ENCODE assay signal across 15 mouse cellular contexts in the genomic region with DNA sequence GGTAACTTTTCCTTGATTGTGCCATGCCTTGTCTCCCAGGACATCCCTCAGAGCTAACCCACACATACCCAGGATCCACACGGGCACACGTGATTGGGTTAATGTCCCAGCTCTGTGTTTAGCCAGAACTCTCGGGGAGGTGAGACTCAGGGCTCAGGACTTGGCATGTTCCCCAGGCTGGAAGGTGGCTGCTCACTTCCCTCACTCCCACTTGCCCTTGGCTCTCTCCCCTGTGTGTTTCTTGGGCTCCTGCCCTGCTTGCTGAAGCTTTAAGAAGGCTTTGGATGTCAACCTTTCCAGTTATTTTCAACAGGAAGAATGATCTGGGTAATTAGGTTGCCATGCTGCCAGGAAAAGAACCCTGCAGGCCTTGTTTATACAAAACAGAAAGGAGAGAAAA. TPM values are rescaled to one million over a fixed set of nuclear protein-coding genes. Genes with fewer than 3 reads are reported as not detected.
A peak's percentile ranks its signal among the peaks of the same experiment; 100 is the strongest.
DNase-seq lines count a peak whose midpoint lies in the region; ATAC-seq and TF ChIP-seq lines count a peak whose summit lies in the region.
"Had no signal": no experiment of that assay in that cellular context is flagged by ENCODE, and none has a peak within 500 bp of the region (broad histone marks: within the 10 kb centered on the region; RNA-seq: fewer than 3 reads in every experiment).

No protein-coding gene starts in this region.

- DNase-seq in adrenal gland, postnatal 14 days: peak; percentile 35
- DNase-seq in adrenal gland, adult 8-10 months: no peak
- DNase-seq in midbrain, postnatal 0 days (ENCODE audit: low spot score): peak; percentile 58
- peak; percentile 85 to 92 for DNase-seq in cerebellum, postnatal 25 days
- DNase-seq in limb, embryonic 14.5 days (ENCODE audit: low spot score): peak; percentile 50
- DNase-seq in natural killer cell, adult 2 months (ENCODE audit: low spot score in 2 of 2): no peak
- DNase-seq in frontal cortex, postnatal 14 days (ENCODE audit: low spot score in 2 of 2): no peak
- DNase-seq: gastrocnemius, postnatal 36 days; lung, embryonic 14.5 days; right cerebral cortex, postnatal 14 days had no signal

- no peaks in the 10 kb centered on the region for H3K9me3 ChIP-seq in midbrain, postnatal 0 days (ENCODE audit: low read length)
- H3K9me3 ChIP-seq in midbrain, embryonic 16.5 days (replicated peaks; ENCODE audit: control insufficient read depth, low read length, poor library complexity, severe bottlenecking): no peaks in the 10 kb centered on the region
- H3K9me3 ChIP-seq in limb, embryonic 14.5 days (ENCODE audit: control insufficient read depth, low read length): no peaks in the 10 kb centered on the region
- H3K9me3 ChIP-seq: forebrain, embryonic 10.5 days; neural tube, embryonic 12.5 days had no signal

- ATAC-seq in midbrain, postnatal 0 days (ENCODE audit: low FRiP score): no peak
- ATAC-seq in midbrain, embryonic 16.5 days: no peak
- peak; percentile 37; the same call in 1 of the 2 replicates for ATAC-seq in limb, embryonic 14.5 days (ENCODE audit: low FRiP score, low read depth)
- ATAC-seq: intestine, postnatal 0 days had no signal

- no peak overlapping the region for H3K4me3 ChIP-seq in midbrain, postnatal 0 days (ENCODE audit: low read depth, low read length)
- H3K4me3 ChIP-seq in midbrain, embryonic 16.5 days (ENCODE audit: low read depth, low read length): no peak overlapping the region
- H3K4me3 ChIP-seq in limb, embryonic 14.5 days (replicated peaks; ENCODE audit: low read length): no peak overlapping the region
- H3K4me3 ChIP-seq: forebrain, embryonic 10.5 days; megakaryocyte, embryonic 14.5 days; neural tube, embryonic 12.5 days had no signal

- no peak for TF ChIP-seq POLR2A in limb, embryonic 14.5 days (IDR thresholded peaks at IDR 0.05; ENCODE audit: borderline replicate concordance, extremely low read depth, insufficient read depth, insufficient read length)

- no peaks in the 10 kb centered on the region for H3K4me1 ChIP-seq in midbrain, postnatal 0 days (ENCODE audit: insufficient read depth, low read length)
- H3K4me1 ChIP-seq in midbrain, embryonic 16.5 days (ENCODE audit: control insufficient read depth, insufficient read depth, low read length): no peaks in the 10 kb centered on the region
- H3K4me1 ChIP-seq in limb, embryonic 14.5 days (ENCODE audit: control insufficient read depth, insufficient read depth, low read length): peaks cover 20% of the 10 kb centered on the region
- H3K4me1 ChIP-seq: forebrain, embryonic 10.5 days; neural tube, embryonic 12.5 days had no signal

- H3K27ac ChIP-seq in midbrain, postnatal 0 days (ENCODE audit: low read depth, low read length): no peak overlapping the region
- no peak overlapping the region for H3K27ac ChIP-seq in midbrain, embryonic 16.5 days (ENCODE audit: low read length)
- H3K27ac ChIP-seq in limb, embryonic 14.5 days (replicated peaks; ENCODE audit: low read depth, low read length): 0 out of 2 replicates have a peak overlapping the region, but pooled peaks have one; percentile 4
- H3K27ac ChIP-seq: forebrain, embryonic 10.5 days; neural tube, embryonic 12.5 days had no signal

- no peak overlapping the region for H3K9ac ChIP-seq in midbrain, postnatal 0 days (replicated peaks; ENCODE audit: low read length, poor library complexity, severe bottlenecking)
- H3K9ac ChIP-seq in midbrain, embryonic 16.5 days (ENCODE audit: low read depth, low read length): no peak overlapping the region
- H3K9ac ChIP-seq in limb, embryonic 14.5 days (ENCODE audit: low read depth, low read length, severe bottlenecking): no peak overlapping the region
- H3K9ac ChIP-seq: lung, embryonic 14.5 days; neural tube, embryonic 12.5 days had no signal

- 66% methylated on average over 3 of the region's 3 CpGs for WGBS in midbrain, postnatal 0 days
- 77% methylated on average over 3 of the region's 3 CpGs for WGBS in midbrain, embryonic 16.5 days
- 38% methylated on average over 3 of the region's 3 CpGs for WGBS in limb, embryonic 14.5 days

- no peak for TF ChIP-seq CTCF in midbrain, postnatal 0 days (IDR thresholded peaks at IDR 0.05)

- no peaks in the 10 kb centered on the region for H3K27me3 ChIP-seq in midbrain, postnatal 0 days (ENCODE audit: insufficient read depth, low read length)
- H3K27me3 ChIP-seq in midbrain, embryonic 16.5 days (ENCODE audit: control insufficient read depth, insufficient read depth, low read depth, low read length): no peaks in the 10 kb centered on the region
- H3K27me3 ChIP-seq in limb, embryonic 14.5 days (ENCODE audit: control insufficient read depth, insufficient read depth, low read length): no peaks in the 10 kb centered on the region
- H3K27me3 ChIP-seq: neural tube, embryonic 12.5 days had no signal

- no peaks in the 10 kb centered on the region for H3K36me3 ChIP-seq in midbrain, postnatal 0 days (ENCODE audit: insufficient read depth, low read length)
- no peaks in the 10 kb centered on the region for H3K36me3 ChIP-seq in midbrain, embryonic 16.5 days (ENCODE audit: control insufficient read depth, insufficient read depth, low read length)
- H3K36me3 ChIP-seq in limb, embryonic 14.5 days (ENCODE audit: control insufficient read depth, insufficient read depth, low read length): no peaks in the 10 kb centered on the region
- H3K36me3 ChIP-seq: forebrain, embryonic 10.5 days; neural tube, embryonic 12.5 days had no signal

- H3K4me2 ChIP-seq in midbrain, postnatal 0 days (ENCODE audit: low read depth, low read length, poor library complexity, severe bottlenecking): no peak overlapping the region
- no peak overlapping the region for H3K4me2 ChIP-seq in midbrain, embryonic 16.5 days (ENCODE audit: low read length)
- H3K4me2 ChIP-seq in limb, embryonic 14.5 days (replicated peaks; ENCODE audit: low read depth, low read length, severe bottlenecking): no peak overlapping the region
- H3K4me2 ChIP-seq: lung, embryonic 14.5 days; neural tube, embryonic 12.5 days had no signal

RNA-seq across cellular contexts. Expression of gene Cog2, which starts 26.2 kb away (rescaled TPM):
- total RNA-seq in adrenal gland, postnatal 14 days (2021): 40.4 and 40.9 TPM in 2 replicates
- total RNA-seq in adrenal gland, adult 8-10 months (2022): 10 to 100 TPM; 48.0 to 62.2 (median 54.1) TPM
- total RNA-seq in midbrain, postnatal 0 days (2014; rRNA removed): 26.2 and 26.7 TPM in 2 replicates
- polyA plus RNA-seq in midbrain, postnatal 0 days (2015; fragmentation: Nextera tagmentation; extraction: Ambion mirVana): 15.8 and 18.8 TPM in 2 replicates
- polyA plus RNA-seq in midbrain, embryonic 16.5 days (2015; fragmentation: Nextera tagmentation; extraction: Ambion mirVana): 33.0 and 34.5 TPM in 2 replicates
- polyA plus RNA-seq in limb, embryonic 14.5 days (2012; rRNA removed): 35.5 and 36.1 TPM in 2 replicates
- polyA plus RNA-seq in limb, embryonic 14.5 days (2014; fragmentation: Nextera tagmentation; extraction: Ambion mirVana): 40.5 and 40.6 TPM in 2 replicates

RNA-seq across cellular contexts. Expression of gene Pgbd5, which starts 54.9 kb away (rescaled TPM):
- total RNA-seq in adrenal gland, postnatal 14 days (2021): 5.4 and 5.9 TPM in 2 replicates
- 10 to 100 TPM in 3 of 4 experiments, 1 to 10 TPM in 1; 9.0 to 14.1 (median 12.0) TPM for total RNA-seq in adrenal gland, adult 8-10 months (2022)
- total RNA-seq in midbrain, postnatal 0 days (2014; rRNA removed): 61.1 and 77.0 TPM in 2 replicates
- 12.2 and 13.5 TPM in 2 replicates for polyA plus RNA-seq in midbrain, postnatal 0 days (2015; fragmentation: Nextera tagmentation; extraction: Ambion mirVana)
- 12.2 and 13.7 TPM in 2 replicates for polyA plus RNA-seq in midbrain, embryonic 16.5 days (2015; fragmentation: Nextera tagmentation; extraction: Ambion mirVana)
- polyA plus RNA-seq in limb, embryonic 14.5 days (2012; rRNA removed): 8.0 and 10.7 TPM in 2 replicates
- polyA plus RNA-seq in limb, embryonic 14.5 days (2014; fragmentation: Nextera tagmentation; extraction: Ambion mirVana): 3.9 and 5.1 TPM in 2 replicates

Comparison
In these comparisons a context has a peak if more than half of its experiments do, and no peak if none do; other contexts are left out.
1. DNase-seq: peak in adrenal gland, postnatal 14 days (single experiment), midbrain, postnatal 0 days (single experiment), cerebellum, postnatal 25 days (2 of 2) and limb, embryonic 14.5 days (single experiment); none in adrenal gland, adult 8-10 months (single experiment), natural killer cell, adult 2 months (0 of 2) and frontal cortex, postnatal 14 days (0 of 2).